Mouse (Mus musculus) neural tube, embryonic 15.5 days (tissue): ENCODE measurements around the gene Ablim2. TPM values are rescaled to one million over a fixed set of nuclear protein-coding genes. Genes with fewer than 3 reads are reported as not detected.

ENCODE experiments used
- ATAC-seq: fragments of 200-750 bp; cut with Nextera tagmentation; 2 replicates; pipeline ENCODE4 v1.8.0; 2017; ENCODE audit warnings: mild to moderate bottlenecking, moderate TSS enrichment, moderate library complexity; ENCODE audit not compliant: low FRiP score
- H3K27ac ChIP-seq: fragments of 300-500 bp; sonication (generic); replicated peaks from 2 replicates; pipeline ENCODE4 v1.5.1; 2015; ENCODE audit warnings: mild to moderate bottlenecking, inconsistent platforms
- H3K27me3 ChIP-seq: fragments of 300-500 bp; sonication (generic); replicated peaks from 2 replicates; pipeline ENCODE4 v1.6.1; 2015; ENCODE audit warnings: inconsistent platforms
- H3K36me3 ChIP-seq: fragments of 300-500 bp; sonication (generic); 2 replicates; pipeline ENCODE4 v1.6.1; 2015; ENCODE audit warnings: inconsistent platforms
- H3K4me1 ChIP-seq: fragments of 300-500 bp; sonication (generic); 2 replicates; pipeline ENCODE4 v1.6.1; 2015; ENCODE audit warnings: inconsistent platforms
- H3K4me2 ChIP-seq: fragments of 300-500 bp; sonication (generic); 2 replicates; pipeline ENCODE4 v1.6.1; 2015; ENCODE audit warnings: inconsistent platforms, mild to moderate bottlenecking, moderate library complexity
- H3K4me3 ChIP-seq: fragments of 300-500 bp; sonication (generic); replicated peaks from 2 replicates; pipeline ENCODE4 v1.5.1; 2015; ENCODE audit warnings: mild to moderate bottlenecking, inconsistent platforms
- H3K9ac ChIP-seq: fragments of 300-500 bp; sonication (generic); replicated peaks from 2 replicates; pipeline ENCODE4 v1.6.1; 2015; ENCODE audit warnings: mild to moderate bottlenecking, inconsistent platforms
- H3K9me3 ChIP-seq: fragments of 300-500 bp; sonication (generic); replicated peaks from 2 replicates; pipeline ENCODE4 v1.6.1; 2016; ENCODE audit warnings: inconsistent platforms
- WGBS: fragments of 180-500 bp; shearing (Covaris S2); methylation state at CpG from one replicate; pipeline ENCODE4 v1.1.7; 2015; ENCODE audit warnings: mixed read lengths; 5-methylcytosine and 5-hydroxymethylcytosine counted together
- polyA plus RNA-seq: library from polyadenylated mRNA; unstranded; fragments of >200 nt; fragmentation: Nextera tagmentation; extraction: Ambion mirVana; gene quantifications from 2 replicates; pipeline ENCODE4 v1.2.1, GENCODE M21; 2015

The Ablim2 gene
- polyA plus RNA-seq, 1 experiment from 2014 or later: 31.8 TPM

GRCm38 (mm10) chr5:35795481-35796048 is 37.9 kb downstream of the Ablim2 start:
- no peak overlapping the region for H3K9ac ChIP-seq
- no peaks in the 10 kb centered on the region for H3K36me3 ChIP-seq
- no peaks in the 10 kb centered on the region for H3K9me3 ChIP-seq
- H3K27me3 ChIP-seq: peaks cover 4% of the 10 kb centered on the region; the same call in 1 of the 2 replicates
- WGBS: 65% methylated on average over 7 of the region's 7 CpGs
- H3K4me2 ChIP-seq: no peak overlapping the region
- H3K27ac ChIP-seq: no peak overlapping the region
- H3K4me1 ChIP-seq: no peaks in the 10 kb centered on the region
- H3K4me3 ChIP-seq: no peak overlapping the region
- no peak; the same call in 1 of the 2 replicates for ATAC-seq

- H3K36me3 ChIP-seq: no peaks in the 10 kb centered on the region
- H3K4me3 ChIP-seq: no peak overlapping the region
- H3K27me3 ChIP-seq: peaks cover 4% of the 10 kb centered on the region; the same call in 1 of the 2 replicates
- no peaks in the 10 kb centered on the region for H3K4me1 ChIP-seq
- no peak overlapping the region for H3K4me2 ChIP-seq
- WGBS: 76% methylated on average over 5 of the region's 5 CpGs
- no peak for ATAC-seq
- H3K9ac ChIP-seq: no peak overlapping the region
- no peaks in the 10 kb centered on the region for H3K9me3 ChIP-seq
- H3K27ac ChIP-seq: no peak overlapping the region
Observed at GRCm38 (mm10) chr5:35796136-35796535, 38.5 kb downstream of the Ablim2 start.

- Histone ChIP-seq H3K4me1 (no peaks in the 10 kb centered on the region), H3K4me2 (no peak overlapping the region), H3K9me3 (no peaks in the 10 kb centered on the region), H3K27me3 (peaks cover 7% of the 10 kb centered on the region; the same call in 1 of the 2 replicates), H3K36me3 (no peaks in the 10 kb centered on the region; the same call in 1 of the 2 replicates), H3K9ac (no peak overlapping the region), H3K4me3 (no peak overlapping the region), H3K27ac (no peak overlapping the region)
- WGBS: 49% methylated on average over 5 of the region's 5 CpGs
- ATAC-seq: no peak
Observed at GRCm38 (mm10) chr5:35799090-35799489, 41.4 kb downstream of the Ablim2 start.

- peaks cover 3% of the 10 kb centered on the region; the same call in 1 of the 2 replicates for H3K36me3 ChIP-seq
- no peak overlapping the region for H3K9ac ChIP-seq
- H3K27ac ChIP-seq: no peak overlapping the region
- ATAC-seq: no peak
- H3K4me2 ChIP-seq: no peak overlapping the region
- no peak overlapping the region for H3K4me3 ChIP-seq
- no peaks in the 10 kb centered on the region for H3K9me3 ChIP-seq
- 91% methylated on average over 5 of the region's 5 CpGs for WGBS
- peaks cover 7% of the 10 kb centered on the region; the same call in 1 of the 2 replicates for H3K27me3 ChIP-seq
- no peaks in the 10 kb centered on the region for H3K4me1 ChIP-seq
Observed at GRCm38 (mm10) chr5:35803416-35803815, 45.7 kb downstream of the Ablim2 start.

GRCm38 (mm10) chr5:35804685-35805084 is 47.0 kb downstream of the Ablim2 start:
- H3K4me3 ChIP-seq: no peak overlapping the region
- no peak for ATAC-seq
- WGBS: 96% methylated on average over 4 of the region's 4 CpGs

GRCm38 (mm10) chr5:35805209-35805608 is 47.5 kb downstream of the Ablim2 start:
- no peak overlapping the region for H3K4me2 ChIP-seq
- no peak overlapping the region for H3K27ac ChIP-seq
- no peak overlapping the region for H3K4me3 ChIP-seq
- peaks cover 9% of the 10 kb centered on the region; the same call in 1 of the 2 replicates for H3K36me3 ChIP-seq
- no peaks in the 10 kb centered on the region for H3K9me3 ChIP-seq
- H3K27me3 ChIP-seq: 0 out of 2 replicates have a peak, but pooled peaks cover 2% of the 10 kb centered on the region
- ATAC-seq: no peak
- 84% methylated on average over 3 of the region's 3 CpGs for WGBS
- no peak overlapping the region for H3K9ac ChIP-seq
- no peaks in the 10 kb centered on the region for H3K4me1 ChIP-seq

More at GRCm38 (mm10) chr5:35804685-35805084, 47.0 kb downstream of the Ablim2 start:
- peaks cover 8% of the 10 kb centered on the region; the same call in 1 of the 2 replicates for H3K36me3 ChIP-seq
- H3K27me3 ChIP-seq: 0 out of 2 replicates have a peak, but pooled peaks cover 2% of the 10 kb centered on the region
- H3K4me1 ChIP-seq: no peaks in the 10 kb centered on the region
- no peak overlapping the region for H3K9ac ChIP-seq
- no peaks in the 10 kb centered on the region for H3K9me3 ChIP-seq
- H3K27ac ChIP-seq: no peak overlapping the region
- no peak overlapping the region for H3K4me2 ChIP-seq

- no peaks in the 10 kb centered on the region for H3K9me3 ChIP-seq
- no peak overlapping the region for H3K4me2 ChIP-seq
- WGBS: 91% methylated on average over 8 of the region's 8 CpGs
- no peak overlapping the region for H3K27ac ChIP-seq
- ATAC-seq: no peak
- H3K36me3 ChIP-seq: peaks cover 12% of the 10 kb centered on the region; the same call in 1 of the 2 replicates
- no peak overlapping the region for H3K4me3 ChIP-seq
- H3K9ac ChIP-seq: no peak overlapping the region
- no peaks in the 10 kb centered on the region for H3K4me1 ChIP-seq
- 0 out of 2 replicates have a peak, but pooled peaks cover 2% of the 10 kb centered on the region for H3K27me3 ChIP-seq
Observed at GRCm38 (mm10) chr5:35807018-35807417, 49.3 kb downstream of the Ablim2 start.

- Histone ChIP-seq H3K4me2 (no peak overlapping the region), H3K4me3 (no peak overlapping the region), H3K27me3 (no peaks in the 10 kb centered on the region), H3K9me3 (no peaks in the 10 kb centered on the region), H3K27ac (no peak overlapping the region), H3K4me1 (peaks cover 18% of the 10 kb centered on the region), H3K36me3 (0 out of 2 replicates have a peak, but pooled peaks cover 8% of the 10 kb centered on the region), H3K9ac (no peak overlapping the region)
- 58% methylated on average over 3 of the region's 3 CpGs for WGBS
- no peak for ATAC-seq
Observed at GRCm38 (mm10) chr5:35810526-35810925, 52.8 kb downstream of the Ablim2 start.

GRCm38 (mm10) chr5:35811639-35812295 is 54.1 kb downstream of the Ablim2 start:
- ATAC-seq: no peak
- H3K4me3 ChIP-seq: no peak overlapping the region
- H3K27ac ChIP-seq: no peak overlapping the region
- no peak overlapping the region for H3K9ac ChIP-seq
- no peaks in the 10 kb centered on the region for H3K9me3 ChIP-seq
- no peaks in the 10 kb centered on the region for H3K27me3 ChIP-seq
- H3K4me1 ChIP-seq: peaks cover 18% of the 10 kb centered on the region
- 91% methylated on average over 13 of the region's 13 CpGs for WGBS
- no peak overlapping the region for H3K4me2 ChIP-seq
- 0 out of 2 replicates have a peak, but pooled peaks cover 8% of the 10 kb centered on the region for H3K36me3 ChIP-seq

GRCm38 (mm10) chr5:35814334-35814941 is 56.8 kb downstream of the Ablim2 start:
- Histone ChIP-seq H3K36me3 (0 out of 2 replicates have a peak, but pooled peaks cover 4% of the 10 kb centered on the region), H3K4me3 (no peak overlapping the region), H3K9me3 (no peaks in the 10 kb centered on the region), H3K27ac (peak overlapping the region; percentile 39; the same call in 1 of the 2 replicates), H3K4me1 (peaks cover 18% of the 10 kb centered on the region), H3K27me3 (no peaks in the 10 kb centered on the region), H3K9ac (no peak overlapping the region), H3K4me2 (no peak overlapping the region)
- 59% methylated on average over 15 of the region's 15 CpGs for WGBS
- ATAC-seq: peak; percentile 60

GRCm38 (mm10) chr5:35815051-35815450 is 57.4 kb downstream of the Ablim2 start:
- Histone ChIP-seq H3K9ac (no peak overlapping the region), H3K27me3 (no peaks in the 10 kb centered on the region), H3K4me1 (peaks cover 18% of the 10 kb centered on the region), H3K4me3 (no peak overlapping the region), H3K27ac (peak overlapping the region; percentile 39; the same call in 1 of the 2 replicates), H3K36me3 (0 out of 2 replicates have a peak, but pooled peaks cover 4% of the 10 kb centered on the region), H3K4me2 (no peak overlapping the region), H3K9me3 (no peaks in the 10 kb centered on the region)
- WGBS: 37% methylated on average over 2 of the region's 2 CpGs
- ATAC-seq: peak; percentile 21
